Mouse (Mus musculus): ENCODE measurements around the gene Lypd6b.

Gene Lypd6b

DNA sequence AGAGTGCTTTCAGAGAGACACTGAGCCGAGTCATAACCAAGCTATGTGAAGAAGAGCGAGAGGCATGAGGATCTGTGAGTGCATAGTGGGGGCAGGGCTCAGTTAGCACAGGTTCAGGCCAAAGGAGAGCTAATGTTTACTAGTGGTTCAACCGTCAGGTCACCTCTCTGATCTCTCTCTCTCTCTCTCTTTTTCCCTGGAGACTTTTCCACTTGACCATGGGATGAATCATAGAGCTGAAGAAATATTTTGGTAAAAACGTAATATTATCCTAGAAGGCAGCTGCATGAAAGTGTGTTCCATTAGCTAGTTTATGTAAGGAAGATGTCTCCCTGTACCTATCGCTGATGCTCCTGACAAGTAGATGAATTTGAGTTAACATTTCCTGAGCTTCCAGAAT lies 30.6 kb downstream of the Lypd6b start:
- no peak for DNase-seq (ENCODE audit: low spot score in 2 of 2)

DNA sequence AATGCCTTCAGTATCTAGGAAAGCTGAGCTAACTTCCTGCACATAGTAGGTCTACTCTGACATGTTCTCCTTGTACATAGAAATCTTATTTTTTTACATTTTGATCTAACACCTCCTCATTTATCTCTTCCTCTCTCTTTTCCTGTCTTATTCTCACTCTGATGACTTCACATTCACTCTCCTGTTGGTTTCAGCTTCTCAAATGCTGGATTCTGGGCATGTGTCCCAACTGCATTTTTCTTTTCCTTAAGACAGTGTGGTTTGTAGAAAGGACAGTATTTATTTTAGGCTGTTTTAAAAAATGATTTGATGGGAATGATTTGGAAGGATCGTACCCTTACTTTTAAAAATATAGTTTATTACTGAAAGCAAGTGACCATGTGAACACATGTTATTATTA lies 34.8 kb downstream of the Lypd6b start:
- DNase-seq (ENCODE audit: low spot score in 2 of 2): no peak

DNA sequence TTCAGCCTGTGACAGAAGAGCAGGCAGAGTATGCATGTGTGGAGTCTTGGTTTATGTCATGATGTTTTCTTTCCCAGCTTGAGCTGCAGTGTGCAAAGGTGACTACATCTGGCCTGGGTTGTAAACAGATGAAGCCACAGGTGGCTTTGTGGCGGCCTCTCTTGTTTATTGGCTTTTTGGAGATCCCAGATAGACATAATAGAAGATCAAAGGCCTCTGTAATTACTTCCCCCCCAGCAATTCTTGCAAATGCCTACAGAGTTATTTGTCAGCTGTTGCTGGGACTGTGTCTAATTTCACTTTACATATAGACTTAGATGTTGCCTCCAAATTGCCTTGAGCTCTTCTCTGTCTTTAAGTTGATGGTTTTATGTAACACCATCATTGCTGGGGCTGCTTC lies 38.1 kb downstream of the Lypd6b start:
- DNase-seq (ENCODE audit: low spot score in 2 of 2): no peak

DNA sequence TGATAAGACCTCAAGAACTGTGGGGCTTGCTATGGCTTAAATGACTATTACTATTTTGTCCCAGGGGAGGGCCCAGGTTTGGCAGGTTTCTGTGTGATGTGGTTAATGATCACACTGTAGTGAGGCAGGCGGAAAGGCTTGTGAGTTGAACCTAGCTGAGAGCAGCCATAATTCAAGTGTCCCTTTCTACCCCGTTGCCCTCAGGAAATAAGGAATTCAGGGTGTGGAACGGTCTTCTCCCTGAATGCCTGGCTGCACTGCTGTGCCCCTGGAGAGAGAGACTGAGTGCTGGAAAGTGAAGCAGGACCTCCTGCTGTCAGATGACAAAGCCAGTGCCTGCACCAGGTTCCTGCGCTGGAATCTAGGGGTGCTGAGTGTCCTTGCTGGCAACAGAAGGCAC lies 40.3 kb downstream of the Lypd6b start:
- DNase-seq (ENCODE audit: low spot score in 2 of 2): no peak

DNA sequence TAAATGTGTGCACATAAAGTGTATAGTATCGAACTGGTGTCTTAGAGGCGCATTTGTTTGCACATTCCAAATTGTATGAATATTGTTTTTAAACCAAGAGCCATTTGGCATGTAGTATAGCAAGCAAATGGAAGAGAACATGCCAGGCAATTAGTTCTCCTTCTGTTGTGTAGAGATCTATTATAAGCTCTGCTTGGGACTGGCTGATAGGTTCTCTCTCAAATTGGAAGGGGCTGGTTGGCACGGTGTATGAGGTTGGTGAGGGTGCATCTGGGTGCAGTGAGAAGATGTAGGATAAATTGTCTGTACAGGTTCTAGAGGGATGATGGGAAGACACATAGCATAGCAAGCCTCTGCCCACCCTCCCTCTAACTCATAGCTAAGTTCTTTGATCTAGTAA lies 42.9 kb downstream of the Lypd6b start:
- DNase-seq (ENCODE audit: low spot score in 2 of 2): no peak

DNA sequence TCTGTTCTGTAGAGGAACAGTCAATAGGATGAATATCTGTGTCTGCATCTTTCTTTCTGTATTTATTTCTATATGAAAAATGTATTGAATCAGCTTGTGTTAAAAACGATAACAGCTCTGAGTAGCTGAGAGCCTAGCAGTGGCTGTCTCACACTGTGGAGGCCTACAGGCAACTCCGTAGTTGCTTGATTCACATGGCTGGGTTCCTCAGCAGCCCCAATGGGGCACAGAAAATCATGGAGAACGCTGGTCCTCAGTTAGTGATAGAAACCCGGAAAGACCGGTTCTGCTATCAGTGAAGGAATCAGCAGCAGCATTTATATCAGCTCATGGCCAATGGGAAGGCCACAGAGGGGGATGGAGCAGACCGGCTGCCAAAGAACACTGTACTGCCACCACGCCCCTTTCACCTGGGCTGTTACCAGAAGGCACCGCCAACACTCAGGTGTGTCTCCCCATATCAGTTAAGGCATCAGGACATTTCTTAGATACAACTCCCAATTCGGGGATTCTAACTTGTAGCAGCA lies 44.9 kb downstream of the Lypd6b start:
- DNase-seq (ENCODE audit: low spot score in 2 of 2): peak; percentile 36 to 48

DNA sequence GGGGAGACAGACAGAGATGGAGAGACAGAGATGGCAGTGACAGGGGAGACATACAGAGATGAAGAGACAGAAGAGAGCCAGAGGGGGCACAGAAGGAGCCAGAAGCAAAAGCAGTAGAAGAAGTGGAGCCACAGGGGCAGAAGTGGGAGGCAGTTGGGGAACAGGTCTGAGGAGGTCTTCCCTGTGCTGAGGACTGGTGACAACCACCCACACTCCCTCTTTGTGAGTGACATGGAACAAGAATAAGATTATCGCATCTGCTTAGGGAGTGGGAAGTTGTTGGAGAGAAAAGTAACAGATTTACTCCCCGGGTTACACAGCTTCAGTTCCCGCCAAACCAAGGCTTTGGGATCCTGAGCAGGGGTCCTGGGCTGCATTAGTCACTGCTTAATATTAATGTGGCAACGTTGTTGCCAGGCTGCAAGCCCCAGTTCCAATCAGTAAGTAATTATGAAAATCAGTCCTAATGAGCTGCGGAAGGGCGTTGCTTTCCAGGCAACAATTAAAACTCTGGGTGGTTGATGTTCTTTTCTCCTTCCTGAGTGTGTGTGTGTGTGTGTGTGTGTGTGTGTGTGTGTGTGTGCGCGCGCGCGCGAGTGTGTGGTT lies 50.1 kb downstream of the Lypd6b start:
- DNase-seq (ENCODE audit: low spot score in 2 of 2): no peak

DNA sequence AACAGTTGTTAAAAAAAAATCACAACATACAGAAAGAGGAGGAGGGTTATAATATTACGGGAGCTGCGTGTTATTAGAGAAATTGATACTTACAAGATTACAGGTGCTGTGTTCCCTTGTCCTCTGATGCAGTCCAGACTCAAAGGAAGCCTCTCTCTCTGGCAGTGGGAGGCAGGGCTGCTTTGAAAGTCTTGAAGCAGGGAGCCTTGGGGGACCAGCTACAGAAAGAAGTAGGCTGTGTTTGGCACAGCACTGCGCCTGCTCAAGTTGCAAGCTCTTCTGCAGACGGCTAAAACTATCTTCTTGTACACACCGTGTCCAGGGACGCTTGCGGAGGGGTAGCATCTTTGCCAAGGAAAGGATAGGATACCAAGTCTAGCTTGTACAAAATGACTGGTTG lies 51.1 kb downstream of the Lypd6b start:
- no peak for DNase-seq (ENCODE audit: low spot score in 2 of 2)

DNA sequence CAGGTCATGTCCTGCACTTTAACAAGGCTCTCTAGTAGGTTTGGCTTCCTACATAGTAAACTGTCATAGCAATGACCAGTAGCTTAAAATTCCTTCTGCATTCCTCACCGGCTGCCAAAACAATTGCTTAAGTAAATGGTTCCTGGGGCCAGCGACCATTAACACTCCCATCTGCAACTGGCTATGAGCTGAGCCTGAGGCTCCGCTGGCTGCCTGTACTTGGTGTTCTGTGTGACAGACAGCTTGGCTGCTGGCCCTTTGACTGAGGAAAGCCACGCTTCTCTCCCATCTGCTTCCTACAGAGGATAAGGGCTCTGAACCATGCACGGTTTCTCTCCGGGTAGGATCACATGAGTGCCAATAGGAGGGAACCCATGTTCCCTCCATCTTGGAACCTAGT lies 53.1 kb downstream of the Lypd6b start:
- DNase-seq (ENCODE audit: low spot score in 2 of 2): no peak

DNA sequence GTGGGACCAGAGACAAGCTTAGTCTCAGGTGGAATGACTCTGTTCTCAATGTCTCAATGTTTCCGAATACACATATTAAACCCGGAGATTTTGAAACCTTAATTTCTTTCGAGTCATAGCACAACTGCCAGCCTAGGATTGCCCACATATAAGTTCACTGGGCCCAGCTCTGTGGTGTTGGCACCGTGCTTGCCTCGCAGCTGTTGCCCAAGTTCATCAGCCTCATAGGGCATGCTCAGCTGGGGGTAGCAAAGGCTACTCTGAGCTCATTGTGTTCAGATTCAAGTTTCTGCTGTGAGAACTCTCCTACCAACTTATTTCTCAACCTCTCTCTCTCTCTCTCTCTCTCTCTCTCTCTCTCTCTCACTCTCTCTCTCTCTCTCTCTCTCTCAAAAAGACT lies 53.6 kb downstream of the Lypd6b start:
- DNase-seq (ENCODE audit: low spot score in 2 of 2): no peak

DNA sequence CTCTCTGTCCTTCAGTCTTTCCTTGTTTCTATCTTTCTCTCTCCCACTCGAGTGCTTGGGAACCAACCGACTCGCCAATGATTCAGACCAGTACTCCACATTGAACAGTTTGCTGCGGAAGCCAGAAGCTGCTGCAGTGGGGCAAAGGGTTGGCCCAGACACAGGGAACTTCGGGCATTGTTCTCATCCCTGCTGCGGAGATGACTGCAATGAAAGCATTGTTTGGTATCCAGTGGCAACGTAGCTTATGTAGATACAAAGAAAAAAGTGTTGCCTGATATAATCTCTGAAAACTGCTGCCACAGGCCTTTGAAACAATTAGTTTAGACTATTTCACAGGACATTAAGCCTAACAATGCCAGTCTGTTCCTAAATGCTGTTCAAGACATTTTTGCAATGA lies 57.6 kb downstream of the Lypd6b start:
- DNase-seq (ENCODE audit: low spot score in 2 of 2): no peak

DNA sequence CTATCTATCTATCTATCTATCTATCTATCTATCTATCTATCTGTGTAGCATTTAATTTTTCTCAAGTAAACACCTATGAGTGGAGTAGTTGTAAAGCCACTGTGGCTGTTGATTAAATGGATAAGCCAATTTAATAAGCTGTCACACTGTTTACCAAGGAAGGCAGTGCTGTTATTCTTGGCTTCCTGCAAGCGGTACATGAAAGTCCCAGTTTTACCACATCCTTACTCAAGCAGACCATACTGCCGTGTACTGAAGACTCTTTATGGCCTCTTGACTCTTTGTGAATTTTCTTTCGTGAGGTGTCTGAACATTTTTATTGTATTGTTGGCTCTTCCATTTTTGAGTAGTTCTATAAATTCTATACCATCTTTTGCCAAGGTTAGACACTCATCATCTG lies 58.6 kb downstream of the Lypd6b start:
- no peak for DNase-seq (ENCODE audit: low spot score in 2 of 2)

DNA sequence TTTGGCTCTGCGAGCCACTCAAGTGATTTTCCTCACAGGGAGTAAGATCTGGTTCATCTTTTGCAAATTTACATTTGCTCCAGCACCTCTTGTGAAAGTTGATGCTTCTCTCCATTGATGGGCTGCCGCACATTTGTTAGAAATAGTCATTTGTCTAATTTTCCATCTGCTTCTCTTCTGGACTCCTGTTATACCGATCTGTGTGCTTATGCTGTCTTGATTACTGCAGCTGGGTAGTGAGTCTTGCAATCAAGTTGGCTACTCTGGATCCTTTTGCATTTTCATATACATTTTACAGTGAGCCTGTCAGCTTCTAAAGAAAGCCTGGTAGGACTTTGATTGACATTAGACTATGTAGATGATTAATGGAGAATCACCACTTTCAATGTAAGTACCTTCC lies 59.4 kb downstream of the Lypd6b start:
- DNase-seq (ENCODE audit: low spot score in 2 of 2): no peak

DNA sequence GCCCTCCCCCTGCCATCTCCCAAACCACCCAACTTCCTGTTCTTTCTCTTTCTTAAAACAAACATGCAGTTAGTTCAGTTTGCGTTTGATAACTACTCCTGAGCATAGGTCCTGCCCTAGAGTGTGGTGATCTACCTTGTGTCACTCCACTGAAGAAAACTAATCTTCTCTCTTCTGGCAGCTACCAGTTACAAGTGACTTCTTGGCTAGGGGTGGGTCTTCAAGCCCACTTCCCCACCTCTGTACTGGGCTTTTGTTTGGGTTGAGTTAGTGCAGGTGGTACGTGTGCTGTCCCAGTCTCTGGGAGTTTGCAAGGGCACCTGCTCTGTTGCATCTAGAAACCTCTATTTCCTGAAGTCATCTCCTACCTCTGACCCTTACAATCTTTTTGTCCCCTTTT lies 60.3 kb downstream of the Lypd6b start:
- no peak for DNase-seq (ENCODE audit: low spot score in 2 of 2)

DNA sequence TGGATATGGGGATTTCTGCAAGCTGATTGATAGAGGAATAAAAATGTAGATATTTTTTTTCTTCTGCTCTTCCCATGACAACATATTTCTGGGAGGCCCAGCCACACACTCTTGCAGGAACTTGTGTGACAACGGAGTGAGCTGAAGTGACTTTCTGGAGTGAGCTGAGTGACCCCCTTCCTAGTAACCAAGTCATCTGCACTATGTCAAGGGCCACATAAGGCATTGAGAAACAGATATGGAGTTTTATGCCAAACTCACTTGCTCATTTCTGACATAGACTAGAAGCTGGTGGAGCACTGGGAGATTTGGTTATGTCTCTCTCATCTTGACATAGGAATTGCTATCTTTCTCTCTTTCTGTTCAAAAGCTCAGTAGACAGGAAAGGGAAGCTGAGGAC lies 62.3 kb downstream of the Lypd6b start:
- DNase-seq (ENCODE audit: low spot score in 2 of 2): no peak

DNA sequence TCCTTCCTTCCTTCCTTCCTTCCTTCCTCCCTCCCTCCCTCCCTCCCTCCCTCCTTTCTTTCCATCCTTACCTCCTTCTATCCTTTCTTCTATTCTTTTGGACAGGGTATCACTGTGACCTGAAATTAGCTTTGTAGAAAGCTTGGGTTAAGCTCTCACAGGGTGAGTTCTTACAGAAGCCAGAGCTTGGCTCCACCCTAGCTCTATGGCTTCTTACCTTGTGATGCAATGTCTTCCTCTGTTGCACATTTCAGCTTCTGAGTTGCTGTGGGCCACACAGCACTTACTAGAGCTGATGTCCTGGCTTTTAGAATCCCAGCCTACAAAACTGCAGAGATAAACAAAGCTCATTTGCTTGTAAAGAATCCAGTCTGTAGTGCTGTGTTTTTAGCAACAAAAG lies 64.5 kb downstream of the Lypd6b start:
- no peak for DNase-seq (ENCODE audit: low spot score in 2 of 2)

DNA sequence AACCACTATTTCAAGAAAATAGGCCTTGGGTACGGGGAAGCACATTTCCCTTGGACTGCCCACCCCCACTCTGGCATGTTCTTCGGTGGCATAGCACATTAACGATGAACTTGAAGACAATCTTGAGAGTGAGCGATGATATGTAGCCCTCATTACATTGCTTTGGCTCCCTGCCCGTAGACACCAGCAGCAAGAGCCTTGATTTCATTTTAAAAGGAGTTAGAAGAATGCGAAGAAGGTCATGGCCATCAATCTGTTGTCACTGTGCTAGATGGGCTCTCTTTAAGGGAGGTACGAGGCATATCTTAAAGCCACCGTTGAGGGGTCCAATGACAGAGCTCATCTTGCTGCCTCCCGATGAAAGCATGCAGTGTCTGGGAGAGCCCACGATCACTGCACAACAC lies 68.7 kb downstream of the Lypd6b start:
- DNase-seq (ENCODE audit: low spot score in 2 of 2): no peak

DNA sequence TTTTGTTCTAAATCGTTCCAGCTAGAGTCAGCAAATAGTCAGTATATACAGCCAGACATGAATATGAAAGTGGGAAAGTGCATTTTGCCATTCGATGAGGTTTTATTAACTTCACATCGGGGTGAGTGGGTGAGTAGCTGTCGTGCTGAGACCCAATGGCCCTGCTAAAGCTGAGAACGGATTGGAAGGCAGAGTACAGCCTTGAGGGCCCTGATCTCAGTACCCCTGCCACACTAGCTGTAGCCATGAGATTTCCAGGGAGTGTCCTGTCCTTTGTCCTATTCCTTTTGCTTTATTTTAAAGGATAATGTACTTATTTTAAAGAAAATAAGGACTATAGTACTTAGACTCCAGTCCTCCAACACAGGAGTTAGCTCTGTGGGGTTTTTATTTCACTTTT lies 69.1 kb downstream of the Lypd6b start:
- no peak for DNase-seq (ENCODE audit: low spot score in 2 of 2)

DNA sequence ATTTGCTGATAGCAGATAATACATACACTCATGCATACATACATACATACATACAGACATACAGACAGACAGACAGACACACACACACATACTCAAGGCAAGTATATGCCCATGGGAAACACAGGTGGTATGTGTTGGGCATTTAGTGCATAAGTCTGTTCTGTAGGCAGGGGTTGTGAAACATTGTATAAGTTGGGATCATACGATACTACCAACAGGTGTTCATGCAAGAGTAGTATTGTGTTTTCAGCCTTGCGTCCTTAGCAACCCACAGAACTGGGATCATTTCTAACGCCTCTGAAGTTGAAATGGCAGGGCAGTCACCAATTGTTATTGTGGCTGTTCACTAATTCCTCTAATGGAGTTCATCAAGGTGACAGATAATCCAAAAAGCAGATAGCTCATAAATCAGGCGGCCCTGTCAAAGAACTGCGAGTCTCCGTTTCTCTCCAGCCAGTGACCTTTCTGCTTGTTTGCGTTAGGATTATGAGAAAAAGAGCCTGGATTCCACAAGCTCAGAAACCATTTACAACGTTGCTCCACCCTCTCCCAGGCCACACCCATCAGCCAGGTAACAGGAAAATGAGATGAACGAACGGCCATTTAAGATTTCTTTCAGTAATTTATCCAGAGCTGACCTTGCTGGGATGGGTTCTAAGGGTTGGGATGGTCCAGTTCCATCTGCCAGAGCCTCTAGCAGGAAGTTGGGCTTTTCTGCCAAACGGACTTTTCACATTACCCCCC lies 72.9 kb downstream of the Lypd6b start:
- no peak for DNase-seq (ENCODE audit: low spot score in 2 of 2)

DNA sequence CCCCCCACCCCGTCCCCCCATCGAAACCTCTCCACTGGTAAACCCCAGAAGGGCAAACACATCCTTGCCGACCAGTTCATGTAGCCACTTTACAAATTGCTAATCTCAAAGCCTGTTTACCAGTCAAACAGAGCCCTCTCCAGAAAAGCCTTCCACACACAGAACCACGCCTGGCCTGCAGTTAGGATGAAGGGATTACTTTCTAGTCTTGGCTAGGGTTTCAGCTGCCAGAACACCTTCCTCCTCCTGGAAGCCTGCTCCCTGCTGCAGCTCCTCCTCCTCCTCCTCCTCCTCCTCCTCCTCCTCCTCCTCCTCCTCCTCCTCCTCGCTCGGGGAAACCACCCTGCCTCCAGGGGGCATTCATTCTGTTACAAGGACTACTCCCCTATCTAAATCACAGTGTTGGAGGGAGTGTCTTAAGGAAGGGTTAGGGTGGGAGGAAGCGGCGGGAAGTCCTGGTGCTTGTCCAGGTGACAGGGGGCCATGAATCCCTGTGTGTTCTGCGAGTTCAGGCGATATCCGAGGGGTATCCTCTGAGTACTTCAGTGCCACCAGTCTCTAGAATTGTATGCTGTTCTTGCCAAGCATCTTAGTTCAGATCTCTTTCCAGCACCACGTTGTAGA lies 73.6 kb downstream of the Lypd6b start:
- no peak for DNase-seq (ENCODE audit: low spot score in 2 of 2)

DNA sequence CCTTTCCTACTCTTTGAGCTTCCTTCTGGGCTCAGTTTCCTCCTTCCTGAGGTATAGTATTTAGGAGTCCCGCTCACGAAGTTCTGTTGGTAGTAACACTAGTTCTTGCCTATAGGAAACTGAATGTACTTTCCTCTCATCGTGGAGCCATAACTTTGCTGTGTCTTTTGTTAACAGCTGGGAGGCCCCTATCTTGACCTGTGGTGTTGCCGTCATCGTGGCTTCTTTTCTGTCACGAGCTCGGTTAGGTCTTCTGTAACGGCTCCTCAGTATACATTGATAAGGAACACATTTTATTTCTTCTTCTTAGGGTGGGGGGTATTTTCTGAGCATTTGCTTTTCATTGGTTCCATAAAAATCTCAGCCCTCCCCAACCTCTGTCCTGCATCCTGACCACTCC lies 74.2 kb downstream of the Lypd6b start:
- no peak for DNase-seq (ENCODE audit: low spot score in 2 of 2)

DNA sequence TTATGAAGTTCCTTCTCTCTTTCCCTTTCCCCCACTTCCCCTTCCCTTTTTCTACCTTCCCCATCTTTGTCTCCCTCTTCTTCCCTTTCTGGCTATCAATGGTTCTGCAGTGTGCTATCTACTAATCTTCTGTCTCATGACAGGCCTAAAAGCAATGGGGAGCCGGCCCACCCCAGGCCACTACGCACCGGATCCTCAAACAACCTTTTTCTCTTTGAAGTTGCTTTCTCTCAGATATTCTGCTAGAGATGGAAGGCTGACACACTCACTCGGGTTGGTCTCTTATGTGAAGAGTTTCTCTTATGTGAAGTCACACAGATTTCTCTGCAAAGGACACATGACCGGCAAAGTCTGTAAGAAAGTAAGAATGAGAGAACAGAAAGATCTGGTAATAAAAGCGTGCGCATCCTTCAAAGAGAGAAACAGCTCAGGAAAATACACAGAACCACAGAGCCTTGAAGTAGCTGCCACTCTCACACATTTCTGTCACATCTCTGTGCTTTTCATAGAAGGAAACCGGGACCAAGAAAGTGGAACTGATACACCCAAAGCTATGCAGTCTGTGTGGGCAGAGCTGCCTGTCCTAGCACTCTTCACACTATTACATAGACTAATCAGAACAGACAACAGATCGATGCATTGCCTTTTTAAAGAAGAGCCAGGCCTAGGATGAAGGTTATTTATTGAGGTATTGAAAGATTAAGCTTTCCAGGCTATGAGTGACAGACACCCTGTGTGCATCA lies 80.8 kb downstream of the Lypd6b start:
- DNase-seq (ENCODE audit: low spot score in 2 of 2): no peak

DNA sequence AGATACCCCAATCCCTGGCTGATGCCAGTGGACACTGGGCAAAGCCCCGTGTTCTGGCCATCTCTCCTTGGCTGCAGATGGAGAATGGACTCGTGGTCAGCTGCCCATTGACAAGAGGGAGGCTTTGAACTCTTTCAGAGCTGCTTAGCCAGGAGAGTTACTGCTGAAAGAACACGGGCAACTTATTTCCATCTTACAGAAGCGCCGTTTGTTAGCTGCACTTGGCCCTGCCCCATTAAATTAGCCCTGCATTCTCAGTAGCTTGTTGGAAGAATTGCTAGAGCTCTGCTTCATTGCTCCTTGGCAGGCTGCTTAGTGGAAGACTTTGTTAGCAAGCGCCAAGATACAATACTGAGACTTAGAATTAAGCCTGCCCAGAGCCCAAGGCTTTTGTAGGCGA lies 81.6 kb downstream of the Lypd6b start:
- DNase-seq (ENCODE audit: low spot score in 2 of 2): no peak
